Mouse (Mus musculus) intestine, postnatal 0 days (tissue): ENCODE data around the gene Camk1g. TPM values are rescaled to one million over a fixed set of nuclear protein-coding genes. Genes with fewer than 3 reads are reported as not detected.

Source experiments
- ATAC-seq: fragments of 200-750 bp; cut with Nextera tagmentation; 2 replicates; pipeline ENCODE4 v1.8.0; 2017; ENCODE audit warnings: mild to moderate bottlenecking, moderate TSS enrichment, moderate library complexity
- H3K27ac ChIP-seq: fragments of 300-500 bp; sonication (generic); 2 replicates; pipeline ENCODE4 v1.5.1; 2014; ENCODE audit warnings: mild to moderate bottlenecking, low read depth, low read length, moderate library complexity
- H3K27me3 ChIP-seq: fragments of 300-500 bp; sonication (generic); replicated peaks from 2 replicates; pipeline ENCODE4 v1.6.1; 2014; ENCODE audit warnings: low read length, mixed read lengths; ENCODE audit not compliant: control insufficient read depth, insufficient read depth
- H3K36me3 ChIP-seq: fragments of 300-500 bp; sonication (generic); 2 replicates; pipeline ENCODE4 v1.6.1; 2014; ENCODE audit warnings: mild to moderate bottlenecking, moderate library complexity; ENCODE audit not compliant: control insufficient read depth, insufficient read depth
- H3K4me1 ChIP-seq: fragments of 300-500 bp; sonication (generic); replicated peaks from 2 replicates; pipeline ENCODE4 v1.6.1; 2014; ENCODE audit warnings: antibody characterized with exemption, low read length, mixed read lengths; ENCODE audit not compliant: control insufficient read depth, insufficient read depth
- H3K4me2 ChIP-seq: fragments of 300-500 bp; sonication (generic); replicated peaks from 2 replicates; pipeline ENCODE4 v1.6.1; 2014; ENCODE audit warnings: low read depth, mild to moderate bottlenecking, moderate library complexity
- H3K4me3 ChIP-seq: fragments of 300-500 bp; sonication (generic); 2 replicates; pipeline ENCODE4 v1.5.1; 2014; ENCODE audit warnings: low read depth, low read length
- H3K9ac ChIP-seq: fragments of 300-500 bp; sonication (generic); 2 replicates; pipeline ENCODE4 v1.6.1; 2014; ENCODE audit warnings: mild to moderate bottlenecking, low read depth, low read length
- H3K9me3 ChIP-seq: fragments of 300-500 bp; sonication (generic); 2 replicates; pipeline ENCODE4 v1.6.1; 2016; ENCODE audit warnings: mixed run types; ENCODE audit not compliant: control insufficient read depth
- CTCF ChIP-seq: sonication (generic); IDR thresholded peaks from 2 replicates; pipeline ENCODE4 v1.5.1; 2016; ENCODE audit warnings: low read depth, mild to moderate bottlenecking, control low read depth, antibody characterized with exemption, moderate library complexity
- WGBS: fragments of 180-500 bp; shearing (Covaris S2); extraction: QIAGEN DNeasy Blood & Tissue Kit; methylation state at CpG from one replicate; pipeline ENCODE4 v1.1.7; 2014; 5-methylcytosine and 5-hydroxymethylcytosine counted together
- polyA plus RNA-seq: library from polyadenylated mRNA; unstranded; fragments of >200 nt; fragmentation: Nextera tagmentation; extraction: Ambion mirVana; gene quantifications from 2 replicates; pipeline ENCODE4 v1.2.1, GENCODE M21; 2015

The Camk1g gene
- polyA plus RNA-seq, 1 experiment from 2014 or later: 1.0 TPM

GRCm38 (mm10) chr1:193306832-193307231 lies 63.3 kb downstream of the Camk1g start:
- H3K27ac ChIP-seq: no peak overlapping the region
- no peaks in the 10 kb centered on the region for H3K9me3 ChIP-seq
- no peak for TF ChIP-seq CTCF
- no peak overlapping the region for H3K4me3 ChIP-seq
- no peaks in the 10 kb centered on the region for H3K27me3 ChIP-seq
- H3K9ac ChIP-seq: no peak overlapping the region
- ATAC-seq: no peak
- 62% methylated on average over 2 of the region's 2 CpGs for WGBS
- H3K36me3 ChIP-seq: no peaks in the 10 kb centered on the region
- no peaks in the 10 kb centered on the region; the same call in 1 of the 2 replicates for H3K4me1 ChIP-seq
- H3K4me2 ChIP-seq: no peak overlapping the region

DNA sequence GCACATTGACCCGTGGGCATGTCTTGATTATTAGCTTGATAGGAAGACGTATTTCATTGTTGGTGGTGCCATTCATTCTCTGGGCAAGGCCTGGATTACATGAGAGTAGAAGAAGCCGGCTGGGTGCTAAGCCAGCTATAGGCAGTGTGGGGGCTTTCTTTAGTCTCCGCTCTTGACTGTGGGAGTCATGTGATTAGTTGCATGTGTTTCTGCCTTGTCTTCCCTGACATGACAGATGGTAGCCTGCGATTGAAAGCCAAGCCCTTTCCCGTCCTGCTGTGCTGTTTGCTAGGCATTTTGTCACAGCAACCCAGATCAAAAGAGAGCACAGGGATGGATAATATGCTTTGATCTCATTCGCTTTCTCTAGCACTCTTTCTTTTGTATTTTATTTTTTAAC lies 64.7 kb downstream of the Camk1g start:
- no peak overlapping the region for H3K27ac ChIP-seq
- no peak for TF ChIP-seq CTCF
- no peak overlapping the region for H3K4me2 ChIP-seq
- no peak overlapping the region for H3K9ac ChIP-seq
- no peak for ATAC-seq
- no peaks in the 10 kb centered on the region for H3K36me3 ChIP-seq
- no peaks in the 10 kb centered on the region for H3K27me3 ChIP-seq
- WGBS: 64% methylated on average over 7 of the region's 7 CpGs
- H3K9me3 ChIP-seq: no peaks in the 10 kb centered on the region
- no peaks in the 10 kb centered on the region for H3K4me1 ChIP-seq
- no peak overlapping the region for H3K4me3 ChIP-seq

DNA sequence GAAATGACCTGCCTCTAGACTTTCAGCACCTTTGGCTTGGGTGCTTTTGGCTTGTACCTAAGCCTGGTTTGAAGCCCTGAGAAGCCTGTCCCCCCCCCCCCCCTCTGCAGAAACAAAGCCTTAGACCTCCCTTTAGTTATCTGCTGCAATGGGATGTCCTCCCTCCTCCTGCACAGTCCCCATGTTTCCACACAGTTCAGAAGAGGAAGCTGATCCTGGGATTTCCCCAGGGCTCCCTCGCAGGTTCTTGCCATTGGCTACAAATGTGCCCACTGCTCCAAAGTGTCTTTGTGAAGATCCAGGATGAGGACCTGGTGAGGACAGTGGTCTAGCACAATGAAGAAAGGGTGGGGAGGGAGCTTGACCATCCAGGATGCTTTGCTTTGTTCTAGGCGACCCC lies 67.0 kb downstream of the Camk1g start:
- Histone ChIP-seq H3K36me3 (no peaks in the 10 kb centered on the region), H3K9ac (no peak overlapping the region), H3K4me2 (no peak overlapping the region), H3K27me3 (no peaks in the 10 kb centered on the region), H3K27ac (no peak overlapping the region), H3K4me3 (no peak overlapping the region), H3K9me3 (no peaks in the 10 kb centered on the region), H3K4me1 (no peaks in the 10 kb centered on the region)
- ATAC-seq: no peak
- TF ChIP-seq CTCF: no peak
- WGBS: 65% methylated on average over 2 of the region's 2 CpGs

DNA sequence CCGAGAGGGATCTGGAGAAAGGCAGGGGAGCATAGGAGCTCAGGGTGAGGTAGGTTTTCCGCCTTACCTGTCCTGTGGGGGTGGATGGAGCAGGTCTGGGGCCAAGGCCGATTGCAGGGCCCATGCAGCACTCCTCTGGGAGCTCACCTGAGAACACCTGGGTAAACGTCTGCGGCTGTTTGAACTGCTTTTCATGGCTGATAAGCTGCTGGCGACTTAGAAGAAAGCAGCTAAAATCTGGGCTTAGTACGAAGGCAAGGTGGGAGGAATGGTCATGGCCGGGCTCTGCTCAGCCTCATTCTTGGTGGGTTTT lies 68.0 kb downstream of the Camk1g start:
- Histone ChIP-seq H3K9me3 (no peaks in the 10 kb centered on the region), H3K4me3 (no peak overlapping the region), H3K4me1 (no peaks in the 10 kb centered on the region), H3K9ac (no peak overlapping the region), H3K4me2 (0 out of 2 replicates have a peak overlapping the region, but pooled peaks have one; percentile 24), H3K27me3 (no peaks in the 10 kb centered on the region), H3K36me3 (no peaks in the 10 kb centered on the region), H3K27ac (no peak overlapping the region)
- peak; percentile 66 for ATAC-seq
- 33% methylated on average over 8 of the region's 8 CpGs for WGBS
- no peak for TF ChIP-seq CTCF

- no peak for TF ChIP-seq CTCF
- H3K4me3 ChIP-seq: no peak overlapping the region
- H3K4me2 ChIP-seq: peak overlapping the region; percentile 24; the same call in 1 of the 2 replicates
- no peaks in the 10 kb centered on the region for H3K4me1 ChIP-seq
- no peaks in the 10 kb centered on the region for H3K9me3 ChIP-seq
- no peak overlapping the region for H3K9ac ChIP-seq
- H3K36me3 ChIP-seq: no peaks in the 10 kb centered on the region
- ATAC-seq: peak; percentile 84
- H3K27me3 ChIP-seq: no peaks in the 10 kb centered on the region
- H3K27ac ChIP-seq: no peak overlapping the region
- 41% methylated on average over 6 of the region's 6 CpGs for WGBS
Observed at GRCm38 (mm10) chr1:193301216-193302092, 68.6 kb downstream of the Camk1g start.

DNA sequence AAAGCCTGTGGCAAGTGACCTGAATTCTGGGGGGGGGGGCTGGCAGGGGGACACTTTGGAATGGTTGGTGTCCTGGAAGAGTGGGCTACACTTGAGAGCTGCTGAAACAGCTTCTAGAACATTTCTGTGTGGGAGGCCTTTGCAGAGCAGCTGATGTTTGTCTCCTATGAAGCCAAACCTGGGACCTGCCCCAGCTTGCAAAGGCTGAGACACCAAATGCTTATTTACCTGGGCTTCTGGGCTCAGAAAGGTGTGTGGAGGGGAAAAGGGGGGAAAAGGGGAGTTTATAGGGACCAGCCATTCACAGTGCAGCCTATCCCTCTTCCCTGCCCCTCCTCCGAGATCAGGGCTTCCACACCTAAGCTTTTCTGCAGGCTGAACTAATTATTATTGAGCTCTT lies 70.1 kb downstream of the Camk1g start:
- no peaks in the 10 kb centered on the region for H3K9me3 ChIP-seq
- H3K36me3 ChIP-seq: no peaks in the 10 kb centered on the region
- no peak overlapping the region for H3K4me3 ChIP-seq
- H3K4me2 ChIP-seq: no peak overlapping the region
- H3K9ac ChIP-seq: no peak overlapping the region
- WGBS: 67% methylated on average over 1 of the region's 1 CpGs
- TF ChIP-seq CTCF: no peak
- ATAC-seq: no peak
- no peaks in the 10 kb centered on the region for H3K4me1 ChIP-seq
- H3K27ac ChIP-seq: no peak overlapping the region
- no peaks in the 10 kb centered on the region for H3K27me3 ChIP-seq
